Mouse (Mus musculus) CH12.LX (cell line): ENCODE data around the gene Cwc27.

Experiments used
- ETS1 ChIP-seq: conservative IDR thresholded peaks from 2 replicates; pipeline ENCODE4 v1.6.1; 2012; ENCODE audit warnings: low read depth, mild to moderate bottlenecking, inconsistent platforms, low read length, improper control_type of control experiment, moderate library complexity
- GABPA ChIP-seq: IDR thresholded peaks from 2 replicates; pipeline ENCODE4 v1.6.1; 2012; ENCODE audit warnings: low read depth, low read length, improper control_type of control experiment, inconsistent platforms; ENCODE audit not compliant: insufficient replicate concordance
- MAFK ChIP-seq: IDR thresholded peaks from 2 replicates; pipeline ENCODE4 v1.6.1; 2011; ENCODE audit warnings: low read length, improper control_type of control experiment; ENCODE audit not compliant: insufficient replicate concordance
- MEF2A ChIP-seq: IDR thresholded peaks from 2 replicates; pipeline ENCODE4 v1.6.1; 2014; ENCODE audit warnings: low read depth, mild to moderate bottlenecking, inconsistent platforms, low read length, improper control_type of control experiment, borderline replicate concordance
- RCOR1 ChIP-seq: conservative IDR thresholded peaks from 2 replicates; pipeline ENCODE4 v1.6.1; 2012; ENCODE audit warnings: low read depth, mild to moderate bottlenecking, inconsistent platforms, low read length, improper control_type of control experiment

DNA sequence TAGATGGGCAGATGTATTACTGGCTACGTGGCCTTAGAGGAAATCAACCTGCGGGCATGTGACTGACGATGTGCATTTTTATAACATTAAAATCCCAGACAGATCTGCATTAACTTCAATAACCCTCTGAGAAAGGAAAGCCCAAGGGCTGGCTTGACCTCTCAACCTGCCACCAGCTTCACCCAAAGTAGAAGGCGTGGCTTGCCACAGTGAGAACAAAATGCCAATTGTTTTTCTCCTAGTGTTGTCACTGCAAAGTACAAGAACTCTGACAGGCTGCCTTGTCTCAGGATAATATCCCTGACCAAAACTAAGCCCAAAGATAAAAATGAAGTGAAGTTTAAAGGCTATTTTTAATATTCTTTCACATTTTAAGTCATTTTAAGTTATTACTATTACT lies 188.9 kb downstream of the Cwc27 start:
- no peak for TF ChIP-seq GABPA
- no peak for TF ChIP-seq MEF2A
- TF ChIP-seq MAFK = no peak
- no peak for TF ChIP-seq ETS1
- TF ChIP-seq RCOR1 = no peak
